Mouse (Mus musculus) liver, embryonic 15.5 days (tissue): ENCODE measurements around the gene Gm5640. TPM values are rescaled to one million over a fixed set of nuclear protein-coding genes. Genes with fewer than 3 reads are reported as not detected.
"Not testable (repeated sequence)": the region's sequence is repeated elsewhere in the genome, so short reads cannot be mapped to it uniquely, and the experiment has no call there.

Experiments used
- ATAC-seq: fragments of 200-750 bp; cut with Nextera tagmentation; 2 replicates; pipeline ENCODE4 v1.8.0; 2017; ENCODE audit warnings: moderate number of reproducible peaks, mild to moderate bottlenecking, moderate library complexity; ENCODE audit not compliant: insufficient read depth
- H3K27ac ChIP-seq: fragments of 300-500 bp; sonication (generic); replicated peaks from 2 replicates; pipeline ENCODE4 v1.5.1; 2015; ENCODE audit warnings: mild to moderate bottlenecking, inconsistent platforms
- H3K27me3 ChIP-seq: fragments of 300-500 bp; sonication (generic); 2 replicates; pipeline ENCODE4 v1.6.1; 2015; ENCODE audit warnings: mild to moderate bottlenecking, inconsistent platforms
- H3K36me3 ChIP-seq: fragments of 300-500 bp; sonication (generic); replicated peaks from 2 replicates; pipeline ENCODE4 v1.6.1; 2015; ENCODE audit warnings: moderate library complexity, mild to moderate bottlenecking, inconsistent platforms
- H3K4me1 ChIP-seq: fragments of 300-500 bp; sonication (generic); replicated peaks from 2 replicates; pipeline ENCODE4 v1.6.1; 2015; ENCODE audit warnings: inconsistent platforms
- H3K4me2 ChIP-seq: fragments of 300-500 bp; sonication (generic); 2 replicates; pipeline ENCODE4 v1.6.1; 2015; ENCODE audit warnings: moderate library complexity, mild to moderate bottlenecking, inconsistent platforms
- H3K4me3 ChIP-seq: fragments of 300-500 bp; sonication (generic); replicated peaks from 2 replicates; pipeline ENCODE4 v1.5.1; 2015; ENCODE audit warnings: mild to moderate bottlenecking, inconsistent platforms
- H3K9ac ChIP-seq: fragments of 300-500 bp; sonication (generic); 2 replicates; pipeline ENCODE4 v1.6.1; 2015; ENCODE audit warnings: moderate library complexity, mild to moderate bottlenecking, inconsistent platforms
- H3K9me3 ChIP-seq: fragments of 300-500 bp; sonication (generic); replicated peaks from 2 replicates; pipeline ENCODE4 v1.6.1; 2016; ENCODE audit warnings: inconsistent platforms
- WGBS: fragments of 180-500 bp; shearing (Covaris S2); methylation state at CpG from one replicate; pipeline ENCODE4 v1.1.7; 2015; ENCODE audit warnings: mixed read lengths; ENCODE audit not compliant: insufficient replicate concordance; 5-methylcytosine and 5-hydroxymethylcytosine counted together
- polyA plus RNA-seq: library from polyadenylated mRNA; unstranded; fragments of >200 nt; fragmentation: Nextera tagmentation; extraction: Ambion mirVana; gene quantifications from 2 replicates; pipeline ENCODE4 v1.2.1, GENCODE M21; 2015

Gene Gm5640
- not detected in 2 replicates for polyA plus RNA-seq

GRCm38 (mm10) chrX:74645466-74646323 is at the start of gene Gm5640:
Gm5640 (minus strand) TSS chrX:74645635.
- H3K4me3 ChIP-seq, H3K27me3 ChIP-seq, H3K9ac ChIP-seq, H3K4me2 ChIP-seq, H3K27ac ChIP-seq, H3K4me1 ChIP-seq, ATAC-seq, H3K36me3 ChIP-seq, H3K9me3 ChIP-seq: not testable (repeated sequence)
- 20% methylated on average over 3 of the region's 5 CpGs for WGBS

- not testable (repeated sequence) for H3K27me3 ChIP-seq, H3K9ac ChIP-seq, H3K27ac ChIP-seq, H3K4me2 ChIP-seq, H3K4me1 ChIP-seq, H3K4me3 ChIP-seq, H3K9me3 ChIP-seq, ATAC-seq, H3K36me3 ChIP-seq
- WGBS = no CpG with 5 or more reads among the region's 1 CpGs
These were observed 958 bp upstream of the Gm5640 start for GRCm38 (mm10) chrX:74646393-74646792.

- Histone ChIP-seq H3K27me3 (no peaks in the 10 kb centered on the region), H3K36me3 (no peaks in the 10 kb centered on the region), H3K9ac (no peak within 1 kb of the TSS), H3K4me1 (no peaks in the 10 kb centered on the region), H3K9me3 (no peaks in the 10 kb centered on the region), H3K4me2 (no peak within 1 kb of the TSS), H3K4me3 (no peak within 1 kb of the TSS), H3K27ac (no peak within 1 kb of the TSS)
- WGBS = 65% methylated on average over 2 of the region's 2 CpGs
- ATAC-seq = no peak
These were observed 53.1 kb downstream of the Gm5640 start, which contains the start of gene Olfr1325 for GRCm38 (mm10) chrX:74592379-74592778. Olfr1325 (plus strand) TSS chrX:74592679.

Other genes with a start within 250 kb of the Gm5640 start
- gene G6pdx, start 216.4 kb downstream of the Gm5640 start, polyA plus RNA-seq = 46.1 and 48.9 TPM in 2 replicates
- not detected in 2 replicates for gene Gm6880, start 164.2 kb downstream of the Gm5640 start, polyA plus RNA-seq
- gene Olfr1326-ps1, start 70.7 kb downstream of the Gm5640 start, polyA plus RNA-seq = not detected in 2 replicates
- not detected in 2 replicates for gene Olfr1325, start 53.0 kb downstream of the Gm5640 start, polyA plus RNA-seq
- gene Gm6890, start 95.3 kb upstream of the Gm5640 start, polyA plus RNA-seq = not detected in 2 replicates
- gene Gm5936, start 191.6 kb upstream of the Gm5640 start, polyA plus RNA-seq = not detected in 2 replicates